Mouse (Mus musculus) E14TG2a.4 (cell line): ENCODE measurements at regions not wholly inside any gene's neighbourhood (a gene's known extent, or its start where the extent isn't known, plus 50 kb on each side); places are given as distances from the start of the nearest gene placed in this dataset.

Experiments used
- H3K27me3 ChIP-seq: 2 replicates; pipeline ENCODE4 v1.6.1; 2014; ENCODE audit warnings: low read length, control low read depth; ENCODE audit not compliant: insufficient read depth
- H3K36me3 ChIP-seq: 2 replicates; pipeline ENCODE4 v1.6.1; 2014; ENCODE audit warnings: low read length, control low read depth; ENCODE audit not compliant: insufficient read depth
- H3K4me1 ChIP-seq: replicated peaks from 2 replicates; pipeline ENCODE4 v1.6.1; 2014; ENCODE audit warnings: low read depth, low read length, control low read depth
- H3K4me3 ChIP-seq: replicated peaks from 2 replicates; pipeline ENCODE4 v1.5.1; 2014; ENCODE audit warnings: mild to moderate bottlenecking, low read length
- H3K9me3 ChIP-seq: 2 replicates; pipeline ENCODE4 v1.6.1; 2014; ENCODE audit warnings: low read length, control low read depth
- CTCF ChIP-seq: conservative IDR thresholded peaks from 2 replicates; pipeline ENCODE4 v1.5.1; 2014; ENCODE audit warnings: low read length
- NANOG ChIP-seq: IDR thresholded peaks from 2 replicates; pipeline ENCODE4 v1.6.1; 2014; ENCODE audit warnings: borderline replicate concordance, low read length, mixed read lengths
- POU5F1 ChIP-seq: IDR thresholded peaks from 2 replicates; pipeline ENCODE4 v1.6.1; 2014; ENCODE audit warnings: low read length, borderline replicate concordance

- H3K4me3 ChIP-seq, result no peak overlapping the region
- no peak for TF ChIP-seq NANOG
- TF ChIP-seq POU5F1, result no peak
- peak; percentile 27 for TF ChIP-seq CTCF
- H3K9me3 ChIP-seq, result no peaks in the 10 kb centered on the region
- H3K4me1 ChIP-seq, result no peaks in the 10 kb centered on the region
- no peaks in the 10 kb centered on the region for H3K27me3 ChIP-seq
- H3K36me3 ChIP-seq, result no peaks in the 10 kb centered on the region
Measured at GRCm38 (mm10) chr13:3995042-3995441, 49.9 kb upstream of the Ucn3 start.
